Mouse (Mus musculus) gastrocnemius, adult 8-10 months (tissue): ENCODE results near the gene Kynu. TPM values are rescaled to one million over a fixed set of nuclear protein-coding genes. Genes with fewer than 3 reads are reported as not detected.
A peak's percentile ranks its signal among the peaks of the same experiment; 100 is the strongest.

Source experiments
- DNase-seq, 2 experiments: peaks; one replicate each; pipeline ENCODE4 v3.0.0; 2022; ENCODE audit warnings: low spot score in 2 of 2
- total RNA-seq, 4 experiments: library from RNA; stranded (reverse); gene quantifications; 2 replicates each; pipeline ENCODE4 v1.2.4; 2022

The Kynu gene
- total RNA-seq, 4 experiments from 2014 or later = 0.40 TPM; not detected in 3

DNA sequence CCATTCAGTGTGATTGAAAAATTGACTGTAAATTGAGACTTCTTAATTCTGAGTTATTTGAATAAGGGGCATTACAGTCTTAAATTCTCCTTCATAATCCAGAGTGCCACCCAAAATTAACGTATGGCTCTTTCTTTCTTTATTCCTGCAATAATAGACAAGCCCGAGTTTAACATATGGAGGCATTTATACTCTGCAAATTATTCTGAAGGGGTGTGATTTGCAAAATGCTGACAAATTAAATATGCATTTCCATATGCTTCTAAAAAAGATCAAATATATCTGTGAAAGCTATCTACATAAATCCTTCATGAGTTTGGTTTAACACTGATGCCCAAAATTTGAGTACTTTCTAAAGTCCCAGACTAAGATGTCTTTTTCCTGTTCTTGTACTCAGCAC is 91.8 kb downstream of the Kynu start:
- DNase-seq = no peak

DNA sequence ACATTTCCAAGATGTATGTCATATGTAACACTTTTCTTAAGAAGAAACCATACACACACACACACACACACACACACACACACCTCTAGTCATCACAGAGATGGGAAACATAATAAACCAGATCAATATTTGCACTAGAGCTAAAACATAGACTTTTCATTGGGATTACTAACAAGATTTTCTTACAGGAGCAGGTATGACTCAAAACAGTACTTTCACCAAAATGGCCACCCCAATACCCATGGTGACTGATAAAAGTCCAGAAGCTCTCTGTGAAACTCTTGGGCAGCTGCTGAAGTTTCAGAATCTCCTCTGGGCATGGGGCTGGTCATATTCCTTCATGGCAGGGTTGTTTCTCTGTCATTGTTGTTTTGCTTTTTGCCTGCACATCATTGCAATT is 114.5 kb downstream of the Kynu start:
- DNase-seq = no peak

DNA sequence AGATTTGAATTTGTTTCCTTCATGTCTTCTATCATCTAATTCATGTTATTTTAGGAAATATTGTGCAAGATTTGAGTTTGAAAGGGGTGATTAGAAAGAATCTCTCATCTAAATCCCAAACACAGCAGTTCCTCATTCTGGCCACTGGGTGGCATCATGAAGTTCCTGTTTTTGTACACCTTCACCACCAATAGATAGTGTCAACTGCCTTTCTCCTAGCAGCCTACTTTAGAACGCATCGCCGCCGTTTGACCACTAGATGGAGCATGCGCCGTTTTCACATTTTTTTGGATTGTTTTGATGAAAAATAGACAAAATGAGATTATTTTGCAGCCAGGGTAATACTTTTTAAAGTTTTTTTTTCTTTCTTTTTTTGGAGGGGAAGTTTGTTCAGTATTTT is 118.5 kb downstream of the Kynu start:
- DNase-seq = peak; percentile 6 to 11

DNA sequence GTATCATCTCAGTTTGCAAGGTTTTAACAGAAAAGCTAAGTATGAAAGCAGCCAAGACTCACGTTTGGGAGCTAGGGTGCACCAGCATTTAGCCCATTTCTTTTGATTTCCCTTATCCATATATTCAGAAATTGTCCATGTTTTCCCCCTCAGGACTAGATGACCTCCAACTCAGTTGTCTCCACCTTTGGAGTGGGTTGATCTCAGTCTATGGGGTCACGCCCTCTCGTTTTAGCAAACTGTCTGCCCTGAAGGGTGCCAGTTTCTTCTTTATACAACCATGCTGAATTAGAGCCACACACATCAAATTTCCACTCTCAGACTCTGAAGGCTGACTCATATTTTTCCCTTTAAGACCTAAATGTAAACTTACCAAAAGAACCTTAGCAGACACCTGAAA is 119.0 kb downstream of the Kynu start:
- DNase-seq = no peak

DNA sequence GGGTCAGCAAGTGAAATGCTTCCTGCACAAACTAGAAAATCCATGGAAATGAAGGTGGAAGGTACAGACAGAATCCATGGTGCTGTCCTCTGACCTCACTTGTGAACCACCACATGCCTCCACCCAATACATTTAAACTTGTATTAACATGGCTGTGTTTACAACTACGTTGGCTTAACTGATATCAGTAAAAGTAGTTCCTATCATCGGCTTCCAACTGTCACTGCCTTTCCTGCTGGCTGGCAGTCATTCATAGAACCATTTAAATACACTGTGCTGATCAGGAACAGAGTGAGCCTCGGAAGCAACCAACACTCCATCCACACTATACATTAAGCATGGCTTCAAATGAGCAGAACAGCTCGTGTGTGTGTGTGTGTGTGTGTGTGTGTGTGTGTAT is 120.1 kb downstream of the Kynu start:
- no peak for DNase-seq

DNA sequence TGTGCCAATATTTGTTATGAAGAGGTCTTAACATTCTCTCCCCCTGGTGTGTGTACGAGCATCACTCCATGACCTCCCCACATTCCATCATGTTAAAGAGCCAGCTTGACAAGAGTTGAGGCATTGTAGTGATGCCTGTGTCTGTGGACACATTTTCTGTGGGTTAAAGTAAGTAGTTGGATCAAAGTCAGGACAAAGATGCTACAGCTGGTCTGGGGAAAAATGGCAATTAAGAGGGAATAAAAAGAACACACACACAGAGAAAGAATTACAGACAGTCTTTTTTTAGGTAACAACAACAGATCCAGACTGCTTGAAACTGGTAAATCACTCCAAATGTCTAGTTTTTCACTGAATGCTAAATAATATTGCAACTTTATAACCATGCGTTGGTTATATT is 135.3 kb downstream of the Kynu start:
- no peak for DNase-seq

DNA sequence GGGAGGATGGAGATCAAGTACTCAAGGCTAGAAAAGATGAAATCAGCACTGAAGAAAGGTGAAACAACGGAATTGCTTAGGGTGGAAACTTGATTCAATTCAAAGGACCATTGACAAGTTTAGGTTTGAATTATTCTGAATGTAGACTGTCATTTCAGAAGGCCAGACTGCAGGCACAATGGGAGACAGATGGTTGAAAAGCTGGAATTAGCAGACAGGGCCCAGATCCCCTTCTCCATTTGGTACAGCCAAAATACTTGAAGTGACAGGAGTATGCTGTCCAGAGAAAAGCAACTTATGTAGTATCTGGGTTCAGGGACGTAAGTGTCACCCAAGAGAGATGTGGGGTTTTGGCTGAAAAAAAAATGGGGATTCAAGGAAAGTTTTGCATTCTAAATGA is 136.2 kb downstream of the Kynu start:
- DNase-seq = no peak

DNA sequence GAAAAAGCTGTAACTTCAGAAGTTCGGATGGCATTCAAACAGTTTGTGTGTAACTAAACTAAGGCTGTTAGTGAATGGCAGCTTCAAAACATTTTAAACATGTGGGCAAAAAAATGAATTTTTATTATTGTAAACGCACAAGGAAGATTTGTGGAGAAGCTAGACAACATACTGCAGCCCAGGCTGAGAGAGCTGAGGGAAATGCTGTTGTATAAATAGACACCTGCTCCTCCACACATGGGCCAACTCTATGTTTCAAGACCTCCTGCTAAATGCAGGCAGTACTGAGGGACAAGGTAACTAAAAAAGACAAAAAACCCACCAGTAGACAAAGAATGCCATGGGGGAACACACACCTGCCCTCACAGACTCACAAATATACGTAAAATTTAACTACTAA is 140.5 kb downstream of the Kynu start:
- DNase-seq = no peak

DNA sequence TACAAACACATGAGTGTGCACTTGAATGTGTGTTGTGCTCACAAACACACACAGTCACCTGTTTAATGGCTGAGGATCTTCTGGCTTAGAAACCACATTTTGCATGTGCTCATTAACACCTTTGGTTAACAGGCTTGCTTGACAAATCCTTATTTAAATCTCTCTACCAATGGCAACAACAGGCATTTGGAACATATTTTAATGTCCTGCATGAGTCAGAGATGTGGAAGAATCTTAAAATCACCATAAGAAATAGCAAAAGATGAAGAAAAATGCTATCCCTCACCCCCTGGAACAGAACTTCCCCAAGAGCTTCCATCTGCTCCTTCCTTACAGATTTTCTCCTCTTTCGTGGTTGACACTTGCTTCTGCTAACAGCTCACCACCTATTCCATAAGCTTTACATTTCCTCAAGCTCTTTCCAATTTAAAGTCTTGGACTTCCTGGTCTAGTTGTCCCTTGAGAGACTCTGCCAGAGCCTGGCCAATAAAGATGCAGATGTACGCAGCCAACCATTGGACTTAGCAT is 157.5 kb downstream of the Kynu start:
- DNase-seq = no peak

DNA sequence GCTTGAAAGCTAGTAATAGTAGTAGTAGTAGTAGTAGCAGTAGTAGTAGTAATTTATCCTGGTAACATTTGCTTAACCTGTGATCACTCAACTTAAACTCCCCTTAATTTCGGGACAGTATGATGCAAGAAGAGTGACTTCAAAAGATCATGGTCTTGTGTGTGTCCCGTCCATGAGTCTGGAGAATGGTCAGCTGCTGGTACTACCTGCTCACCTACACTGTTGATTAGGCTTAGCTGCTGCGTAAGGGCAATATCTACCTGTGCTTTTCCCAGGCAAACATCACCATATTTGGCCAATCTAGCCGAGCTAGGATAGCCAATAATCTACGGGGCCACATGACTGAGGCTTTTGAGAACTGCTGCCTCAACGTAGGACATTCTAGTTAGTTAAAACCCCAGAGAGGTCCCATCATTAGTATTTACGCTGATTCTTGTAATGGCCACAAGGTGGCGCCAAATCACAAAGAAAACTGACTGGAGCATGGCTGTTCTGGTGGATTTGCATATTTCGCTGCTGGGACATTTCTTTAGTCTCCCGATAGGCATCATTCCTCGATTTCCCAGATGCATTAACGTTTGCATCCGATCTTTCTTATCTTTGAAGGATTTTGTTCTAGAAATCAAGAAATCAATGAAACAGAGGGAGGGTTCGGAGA is 167.4 kb downstream of the Kynu start:
- DNase-seq = peak; percentile 22 to 28

DNA sequence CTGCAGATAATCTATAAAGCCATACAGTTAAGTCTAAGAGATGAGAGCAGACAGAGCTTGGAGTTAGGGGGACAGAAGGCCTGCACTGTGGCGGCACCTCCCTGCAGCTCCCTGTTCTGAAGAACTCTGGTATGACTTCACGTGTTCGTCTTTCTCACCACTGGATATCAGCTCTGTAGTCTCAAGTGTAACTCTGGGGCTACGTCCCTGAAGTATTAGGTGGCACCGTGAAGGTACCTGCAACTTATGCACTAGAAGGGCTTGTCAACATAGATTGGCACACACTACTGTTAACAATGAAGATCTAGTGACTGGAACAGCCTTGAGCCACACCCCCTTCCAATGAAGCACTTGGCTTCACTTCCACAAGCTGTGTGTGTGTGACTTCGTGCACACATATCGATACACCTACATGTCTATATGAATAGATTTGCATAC is 168.0 kb downstream of the Kynu start:
- DNase-seq = no peak

DNA sequence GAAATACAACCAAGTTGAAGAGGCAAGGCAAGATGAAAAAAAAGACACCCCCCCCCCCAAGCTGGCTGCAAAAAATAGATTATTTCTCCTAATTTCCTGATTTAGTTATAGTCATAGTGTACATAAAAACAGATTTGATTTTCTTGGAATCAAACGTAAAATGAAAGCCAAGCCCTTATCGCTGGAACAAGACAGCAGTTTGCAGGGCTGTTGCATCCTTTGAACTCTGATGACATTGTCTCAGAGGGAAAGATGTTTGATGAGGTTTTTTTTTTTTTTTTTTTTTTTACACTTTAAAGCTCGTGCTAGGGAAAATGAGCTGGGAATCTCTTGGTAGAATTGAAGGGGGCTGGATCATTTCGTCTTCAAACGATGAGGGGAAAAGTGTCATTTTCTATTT is 172.1 kb downstream of the Kynu start:
- DNase-seq = no peak

DNA sequence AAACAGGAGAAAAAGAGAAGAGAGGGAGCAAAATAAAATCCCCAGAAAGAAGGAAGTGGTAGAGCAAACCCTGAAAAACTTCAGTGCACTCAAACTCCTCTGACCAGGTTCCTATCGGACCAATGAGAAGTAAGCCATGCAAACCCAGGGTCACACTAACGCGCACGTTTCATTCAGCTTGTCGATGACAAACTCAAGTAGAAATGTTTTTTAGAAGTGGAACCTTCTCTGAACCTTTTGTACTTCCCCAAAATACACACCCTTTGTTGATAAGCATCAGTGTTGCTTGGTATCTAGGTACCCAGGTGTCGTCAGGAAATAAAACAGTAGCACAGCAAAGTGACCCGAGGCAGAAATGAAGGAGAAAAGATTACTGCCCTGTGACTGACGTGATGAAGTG is 172.6 kb downstream of the Kynu start:
- DNase-seq = no peak

DNA sequence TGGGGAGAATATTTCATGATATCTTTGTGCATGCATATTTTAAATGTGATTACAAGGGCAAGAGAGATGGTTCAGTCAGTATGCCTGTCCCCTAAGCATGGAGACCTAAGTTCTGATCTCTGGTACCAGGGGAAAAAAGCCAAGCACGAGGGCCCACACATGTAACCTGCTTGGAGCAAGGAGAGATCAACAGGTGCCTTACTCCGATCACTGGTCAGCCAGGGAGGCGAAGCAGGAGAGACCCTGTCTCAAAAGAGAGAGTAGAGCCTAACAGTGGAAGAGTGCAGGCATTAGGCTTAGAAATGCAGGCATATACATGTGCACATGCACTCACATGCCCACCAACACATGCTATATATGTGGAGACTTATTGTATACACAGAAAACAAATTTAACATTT is 173.7 kb downstream of the Kynu start:
- DNase-seq = no peak

Other genes starting within 250 kb of the Kynu start
- gene Arhgap15, start 193.5 kb downstream of the Kynu start, total RNA-seq = 1 to 10 TPM in 2 of 4 experiments, under 1 TPM in 2; 0.48 to 1.4 (median 1.0) TPM